Mouse (Mus musculus): ENCODE results near the gene Islr.

DNA sequence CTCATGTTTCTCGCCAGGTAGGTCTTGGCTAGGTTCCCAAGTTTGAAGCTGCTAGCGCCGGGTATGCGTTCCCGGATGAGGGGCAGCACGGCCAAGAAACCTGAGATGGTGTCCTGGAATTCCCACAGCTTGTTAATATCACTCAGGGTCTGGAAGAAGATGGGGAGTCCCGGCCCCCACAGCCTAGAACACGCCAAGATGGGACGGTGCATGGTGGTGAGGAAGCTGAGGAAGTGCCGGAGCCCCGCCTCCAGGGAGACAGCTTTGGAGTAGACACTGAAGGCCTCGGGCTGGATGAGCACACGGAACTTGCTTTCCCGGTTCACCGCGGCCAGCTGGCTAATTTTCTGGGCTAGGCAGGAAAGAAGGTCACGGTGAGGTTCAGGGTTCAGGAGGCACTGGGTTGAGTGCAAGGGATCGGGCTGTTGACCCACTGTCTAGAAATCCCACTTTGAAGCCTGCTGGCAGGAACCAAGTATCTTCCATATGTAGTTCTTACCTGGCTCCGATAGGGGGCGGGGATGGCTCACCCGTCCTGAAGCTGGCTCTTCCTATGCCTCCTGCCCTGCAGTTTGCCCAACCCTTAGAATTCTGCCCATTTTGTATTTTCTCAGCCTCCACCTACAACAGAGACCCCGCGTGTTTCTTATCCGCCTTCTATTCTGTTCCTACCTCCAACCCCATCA lies 16.3 kb upstream of the Islr start:
- TF ChIP-seq CTCF (IDR thresholded peaks at IDR 0.05; ENCODE audit: low read depth, low read length) (peak; percentile 79), GATA1 (IDR thresholded peaks at IDR 0.05; ENCODE audit: borderline replicate concordance, low read length) (no peak), TAL1 (conservative IDR thresholded peaks at IDR 0.05; ENCODE audit: low read depth, low read length) (no peak), POLR2AphosphoS5 (IDR thresholded peaks at IDR 0.05; ENCODE audit: insufficient replicate concordance, low read depth, low read length) (no peak), GATA2 (IDR thresholded peaks at IDR 0.05; ENCODE audit: borderline replicate concordance, low read depth, low read length) (no peak)
